Mouse (Mus musculus) neural tube, embryonic 14.5 days (tissue): ENCODE measurements at regions not wholly inside any gene's neighbourhood (a gene's known extent, or its start where the extent isn't known, plus 50 kb on each side); places are given as distances from the start of the nearest gene placed in this dataset.

Experiments
- ATAC-seq: fragments of 200-750 bp; cut with Nextera tagmentation; 2 replicates; pipeline ENCODE4 v1.8.0; 2017; ENCODE audit warnings: low read depth, mild to moderate bottlenecking, moderate TSS enrichment, moderate library complexity
- H3K27ac ChIP-seq: fragments of 300-500 bp; sonication (generic); 2 replicates; pipeline ENCODE4 v1.5.1; 2014; ENCODE audit warnings: low read depth, mild to moderate bottlenecking, control low read depth, low read length, moderate library complexity, mixed read lengths
- H3K27me3 ChIP-seq: fragments of 300-500 bp; sonication (generic); 2 replicates; pipeline ENCODE4 v1.6.1; 2014; ENCODE audit warnings: low read length; ENCODE audit not compliant: control insufficient read depth, insufficient read depth
- H3K36me3 ChIP-seq: fragments of 300-500 bp; sonication (generic); 2 replicates; pipeline ENCODE4 v1.6.1; 2014; ENCODE audit warnings: low read length, mixed read lengths; ENCODE audit not compliant: control insufficient read depth, insufficient read depth
- H3K4me1 ChIP-seq: fragments of 300-500 bp; sonication (generic); 2 replicates; pipeline ENCODE4 v1.6.1; 2014; ENCODE audit warnings: low read length; ENCODE audit not compliant: control insufficient read depth, insufficient read depth
- H3K4me2 ChIP-seq: fragments of 300-500 bp; sonication (generic); 2 replicates; pipeline ENCODE4 v1.6.1; 2014; ENCODE audit warnings: mild to moderate bottlenecking, low read depth, low read length, control low read depth
- H3K4me3 ChIP-seq: fragments of 300-500 bp; sonication (generic); 2 replicates; pipeline ENCODE4 v1.5.1; 2014; ENCODE audit warnings: low read depth, low read length, control low read depth, mixed read lengths
- H3K9ac ChIP-seq: fragments of 300-500 bp; sonication (generic); replicated peaks from 2 replicates; pipeline ENCODE4 v1.6.1; 2014; ENCODE audit warnings: low read depth, mild to moderate bottlenecking, control low read depth, low read length, mixed read lengths
- H3K9me3 ChIP-seq: fragments of 300-500 bp; sonication (generic); 2 replicates; pipeline ENCODE4 v1.6.1; 2016; ENCODE audit warnings: low read length; ENCODE audit not compliant: control insufficient read depth
- WGBS: fragments of 180-500 bp; shearing (Covaris S2); extraction: QIAGEN DNeasy Blood & Tissue Kit; methylation state at CpG from one replicate; pipeline ENCODE4 v1.1.7; 2014; 5-methylcytosine and 5-hydroxymethylcytosine counted together

GRCm38 (mm10) chr6:98613030-98613429 lies 270.5 kb upstream of the Gm765 start:
- Histone ChIP-seq H3K9ac (no peak overlapping the region), H3K27me3 (no peaks in the 10 kb centered on the region), H3K4me2 (no peak overlapping the region), H3K4me1 (no peaks in the 10 kb centered on the region), H3K36me3 (no peaks in the 10 kb centered on the region), H3K9me3 (no peaks in the 10 kb centered on the region), H3K27ac (no peak overlapping the region), H3K4me3 (no peak overlapping the region)
- WGBS: 80% methylated on average over 10 of the region's 10 CpGs
- ATAC-seq: no peak

GRCm38 (mm10) chr6:98609133-98609532 lies 266.6 kb upstream of the Gm765 start:
- H3K27ac ChIP-seq: no peak overlapping the region
- no peak for ATAC-seq
- no peak overlapping the region for H3K4me3 ChIP-seq
- H3K9me3 ChIP-seq: no peaks in the 10 kb centered on the region
- H3K27me3 ChIP-seq: no peaks in the 10 kb centered on the region
- H3K4me2 ChIP-seq: no peak overlapping the region
- no peaks in the 10 kb centered on the region for H3K36me3 ChIP-seq
- H3K9ac ChIP-seq: no peak overlapping the region
- H3K4me1 ChIP-seq: no peaks in the 10 kb centered on the region
- 36% methylated on average over 1 of the region's 1 CpGs for WGBS

GRCm38 (mm10) chr6:98606680-98607079 lies 264.1 kb upstream of the Gm765 start:
- Histone ChIP-seq H3K9me3 (no peaks in the 10 kb centered on the region), H3K4me3 (no peak overlapping the region), H3K4me2 (no peak overlapping the region), H3K27ac (no peak overlapping the region), H3K9ac (no peak overlapping the region), H3K36me3 (no peaks in the 10 kb centered on the region), H3K27me3 (no peaks in the 10 kb centered on the region), H3K4me1 (no peaks in the 10 kb centered on the region)
- ATAC-seq: no peak
- WGBS: 89% methylated on average over 3 of the region's 3 CpGs

GRCm38 (mm10) chr6:98597612-98598011 lies 255.1 kb upstream of the Gm765 start:
- ATAC-seq: no peak
- Histone ChIP-seq H3K36me3 (no peaks in the 10 kb centered on the region), H3K4me2 (no peak overlapping the region), H3K27ac (no peak overlapping the region), H3K9me3 (no peaks in the 10 kb centered on the region), H3K27me3 (no peaks in the 10 kb centered on the region), H3K4me1 (no peaks in the 10 kb centered on the region), H3K9ac (no peak overlapping the region), H3K4me3 (no peak overlapping the region)
- 86% methylated on average over 6 of the region's 6 CpGs for WGBS

GRCm38 (mm10) chr6:98590989-98591388 lies 248.4 kb upstream of the Gm765 start:
- no peak overlapping the region for H3K4me2 ChIP-seq
- H3K27ac ChIP-seq: no peak overlapping the region
- H3K4me3 ChIP-seq: no peak overlapping the region
- H3K4me1 ChIP-seq: no peaks in the 10 kb centered on the region
- no peaks in the 10 kb centered on the region for H3K36me3 ChIP-seq
- no peak overlapping the region for H3K9ac ChIP-seq
- H3K9me3 ChIP-seq: no peaks in the 10 kb centered on the region
- ATAC-seq: no peak
- no peaks in the 10 kb centered on the region for H3K27me3 ChIP-seq
- 83% methylated on average over 4 of the region's 4 CpGs for WGBS

GRCm38 (mm10) chr6:98588979-98589378 lies 246.4 kb upstream of the Gm765 start:
- 92% methylated on average over 4 of the region's 4 CpGs for WGBS
- Histone ChIP-seq H3K4me2 (no peak overlapping the region), H3K27me3 (no peaks in the 10 kb centered on the region), H3K4me1 (no peaks in the 10 kb centered on the region), H3K36me3 (no peaks in the 10 kb centered on the region), H3K9me3 (no peaks in the 10 kb centered on the region), H3K4me3 (no peak overlapping the region), H3K27ac (no peak overlapping the region), H3K9ac (no peak overlapping the region)
- no peak for ATAC-seq

GRCm38 (mm10) chr6:98584541-98584940 lies 242.0 kb upstream of the Gm765 start:
- Histone ChIP-seq H3K27ac (no peak overlapping the region), H3K9ac (no peak overlapping the region), H3K27me3 (no peaks in the 10 kb centered on the region), H3K4me3 (no peak overlapping the region), H3K9me3 (no peaks in the 10 kb centered on the region), H3K36me3 (no peaks in the 10 kb centered on the region), H3K4me2 (no peak overlapping the region), H3K4me1 (no peaks in the 10 kb centered on the region)
- 84% methylated on average over 4 of the region's 4 CpGs for whole genome bisulfite sequencing
- ATAC-seq: no peak

GRCm38 (mm10) chr6:98582826-98583225 lies 240.3 kb upstream of the Gm765 start:
- Histone ChIP-seq H3K4me1 (no peaks in the 10 kb centered on the region), H3K36me3 (no peaks in the 10 kb centered on the region), H3K27me3 (no peaks in the 10 kb centered on the region), H3K9ac (no peak overlapping the region), H3K27ac (no peak overlapping the region), H3K4me2 (no peak overlapping the region), H3K9me3 (no peaks in the 10 kb centered on the region), H3K4me3 (no peak overlapping the region)
- no peak for ATAC-seq
- WGBS: 50% methylated on average over 2 of the region's 2 CpGs

GRCm38 (mm10) chr6:98575227-98575626 lies 232.7 kb upstream of the Gm765 start:
- Histone ChIP-seq H3K4me3 (no peak overlapping the region), H3K9me3 (no peaks in the 10 kb centered on the region), H3K27ac (no peak overlapping the region), H3K27me3 (no peaks in the 10 kb centered on the region), H3K4me2 (no peak overlapping the region), H3K9ac (no peak overlapping the region), H3K36me3 (no peaks in the 10 kb centered on the region), H3K4me1 (no peaks in the 10 kb centered on the region)
- ATAC-seq: no peak
- WGBS: 91% methylated on average over 1 of the region's 1 CpGs

- no peak overlapping the region for H3K9ac ChIP-seq
- 96% methylated on average over 1 of the region's 1 CpGs for WGBS
- no peaks in the 10 kb centered on the region for H3K36me3 ChIP-seq
- no peaks in the 10 kb centered on the region for H3K27me3 ChIP-seq
- ATAC-seq: no peak
- H3K27ac ChIP-seq: no peak overlapping the region
- no peaks in the 10 kb centered on the region for H3K9me3 ChIP-seq
- H3K4me1 ChIP-seq: no peaks in the 10 kb centered on the region
- no peak overlapping the region for H3K4me3 ChIP-seq
- H3K4me2 ChIP-seq: no peak overlapping the region
These were observed 213.1 kb upstream of the Gm765 start for GRCm38 (mm10) chr6:98555702-98556101.
